Mouse (Mus musculus): ENCODE data around the gene Id4. TPM values are rescaled to one million over a fixed set of nuclear protein-coding genes. Genes with fewer than 3 reads are reported as not detected.

Gene Id4
- total RNA-seq (2017) = not detected in 2 replicates

DNA sequence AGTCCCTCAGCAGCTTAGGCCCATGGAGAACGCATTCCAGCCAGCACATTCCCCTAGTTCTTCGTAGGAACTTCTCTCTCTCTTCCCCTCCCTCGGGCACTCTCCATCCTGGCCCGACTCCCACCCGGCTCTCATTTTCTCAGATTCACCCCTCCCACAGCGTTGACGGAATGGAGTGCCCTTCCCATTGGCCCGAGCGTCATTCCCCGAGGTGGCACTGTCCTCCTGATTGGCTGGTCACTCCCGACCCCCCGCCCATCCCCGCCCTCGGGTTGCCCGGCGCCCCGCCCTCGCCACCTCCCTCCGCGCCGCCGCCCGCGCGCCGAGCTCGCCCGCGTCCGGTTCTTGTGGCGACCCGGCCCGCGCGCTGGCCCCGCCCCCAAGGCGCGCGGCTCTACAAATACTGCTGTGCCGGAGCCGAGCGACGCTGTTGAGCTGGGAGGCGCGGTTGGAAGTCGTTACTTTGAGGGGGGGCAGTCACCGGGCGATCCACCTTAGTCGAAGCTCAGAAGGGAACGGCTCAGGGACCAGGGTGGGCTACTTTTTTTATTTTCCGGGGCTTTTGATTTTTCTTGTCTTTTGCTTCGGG is at the start of gene Id4:
Gene Id4 (plus strand): TSS at position 539 of the 589 bp plus-strand sequence.
- peak; percentile 89 for ATAC-seq (replicated peaks; ENCODE audit: low read depth, poor library complexity, severe bottlenecking)

DNA sequence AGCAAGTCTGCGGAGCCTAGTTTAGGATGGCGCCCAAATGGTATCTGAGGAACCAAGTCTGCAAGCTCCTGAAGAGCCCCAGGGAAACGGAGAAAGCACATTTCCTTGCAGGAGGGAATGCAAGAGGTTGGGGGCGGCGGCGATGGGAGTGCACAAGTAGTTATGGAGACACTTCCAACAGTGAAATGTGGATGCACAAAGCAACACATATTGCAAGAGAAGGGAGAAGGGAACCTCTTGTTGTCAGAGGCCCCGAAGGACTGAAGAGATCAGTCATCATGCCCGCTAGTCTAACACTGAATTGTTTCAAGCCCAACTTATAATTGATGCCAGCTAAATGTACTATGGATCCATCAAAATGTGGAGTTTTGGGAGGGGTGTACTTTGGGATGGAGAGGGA is 33.9 kb upstream of the Id4 start:
- no peak for ATAC-seq (replicated peaks; ENCODE audit: low read depth, poor library complexity, severe bottlenecking)

DNA sequence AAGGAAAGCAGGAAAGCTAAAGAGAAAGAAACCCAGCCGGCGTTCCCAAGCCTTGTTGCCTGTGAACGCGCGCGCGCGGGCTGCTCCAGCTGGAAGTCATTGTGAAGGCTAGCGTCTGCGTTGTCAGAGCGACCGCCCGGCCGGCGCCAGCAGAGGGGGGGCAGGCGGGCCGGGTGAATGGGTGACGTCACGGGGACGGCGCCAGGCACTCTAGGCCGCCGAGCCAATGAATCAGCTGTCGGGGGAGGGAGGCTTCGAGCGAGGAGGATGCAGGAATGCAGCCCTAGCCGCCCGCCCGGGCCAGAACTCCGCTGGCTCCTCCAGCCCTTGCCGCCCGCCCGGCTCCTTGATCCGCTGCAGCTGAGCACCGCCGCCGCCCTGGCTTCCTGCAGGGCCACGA is 33.3 kb upstream of the Id4 start:
- peak; percentile 86 for ATAC-seq (replicated peaks; ENCODE audit: low read depth, poor library complexity, severe bottlenecking)

DNA sequence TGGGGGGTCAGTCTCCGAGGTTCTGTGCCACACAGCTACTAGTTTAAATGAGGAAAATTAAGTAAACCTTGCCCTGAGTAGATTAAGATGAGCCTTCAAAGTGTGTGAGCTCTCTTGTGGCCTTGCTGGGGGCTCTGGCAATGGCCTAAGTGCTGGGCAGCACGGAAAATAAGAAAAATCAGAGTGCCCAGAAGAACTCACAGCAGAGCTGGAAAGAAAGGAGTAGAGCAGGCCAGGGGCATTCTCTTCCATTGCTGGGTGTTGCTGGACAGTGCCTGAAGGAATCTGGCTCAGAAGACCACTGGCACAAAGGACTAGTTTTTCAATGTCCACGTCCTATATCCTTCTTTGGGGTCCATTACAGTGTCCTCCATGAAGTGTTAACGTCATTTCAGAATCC is 32.9 kb upstream of the Id4 start:
- no peak for ATAC-seq (replicated peaks; ENCODE audit: low read depth, poor library complexity, severe bottlenecking)

DNA sequence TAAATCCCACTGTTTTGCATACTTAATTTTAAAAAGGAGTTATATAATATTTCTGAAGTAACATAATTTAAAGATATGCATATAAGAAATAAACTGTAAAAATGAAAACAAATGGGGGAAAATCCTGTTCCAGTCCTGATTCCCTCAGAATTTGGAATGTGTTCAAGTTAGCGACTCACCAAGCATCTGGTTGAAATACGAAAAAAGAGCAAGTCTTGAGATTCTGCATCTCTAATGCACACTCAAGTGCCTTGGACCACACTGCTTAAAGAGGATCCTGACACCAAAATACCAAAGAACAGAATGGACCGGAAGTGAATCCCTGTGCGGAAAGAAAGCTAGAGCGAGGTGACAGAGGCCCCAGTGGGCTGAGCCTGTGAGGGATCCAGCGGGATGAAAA is 30.0 kb upstream of the Id4 start:
- ATAC-seq (replicated peaks; ENCODE audit: low read depth, poor library complexity, severe bottlenecking) = no peak

DNA sequence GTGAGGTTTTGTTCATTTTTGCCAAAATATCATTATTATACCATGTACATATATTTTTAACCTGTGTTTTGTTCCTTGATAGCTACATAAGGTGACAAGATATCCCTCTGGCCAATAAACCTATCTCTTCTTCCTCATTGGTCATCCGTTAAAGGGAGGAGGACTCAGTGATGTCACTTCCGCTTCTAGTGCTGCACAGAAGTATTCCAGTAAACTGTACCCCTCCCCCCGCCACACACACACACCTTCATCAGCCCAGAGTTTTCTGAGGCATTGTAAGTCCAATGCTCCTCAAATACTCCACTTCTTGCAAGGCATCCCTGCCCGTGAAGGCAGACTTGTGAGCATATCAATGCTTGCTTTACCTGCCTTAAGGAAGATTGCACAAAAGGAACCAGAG is 24.6 kb upstream of the Id4 start:
- ATAC-seq (replicated peaks; ENCODE audit: low read depth, poor library complexity, severe bottlenecking) = no peak

DNA sequence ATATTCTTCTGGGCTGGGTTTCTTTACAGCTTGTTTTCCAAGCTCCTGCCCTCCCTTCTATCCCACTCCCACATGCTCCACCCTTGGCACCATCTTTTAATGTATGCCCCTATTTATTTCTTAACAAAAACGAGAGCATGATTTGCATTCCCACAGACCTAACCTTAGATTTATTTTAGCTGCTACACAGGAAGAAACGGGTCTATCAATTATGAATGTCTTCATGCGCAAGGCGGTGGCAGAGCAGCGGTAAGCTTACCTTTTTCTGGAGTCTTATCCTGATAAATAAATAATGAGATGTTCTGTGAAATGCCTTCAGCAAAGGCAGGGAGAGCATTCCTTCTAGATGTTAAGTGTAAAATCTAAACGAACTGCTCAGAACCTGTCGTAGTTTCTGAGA is 24.2 kb upstream of the Id4 start:
- ATAC-seq (replicated peaks; ENCODE audit: low read depth, poor library complexity, severe bottlenecking) = no peak

DNA sequence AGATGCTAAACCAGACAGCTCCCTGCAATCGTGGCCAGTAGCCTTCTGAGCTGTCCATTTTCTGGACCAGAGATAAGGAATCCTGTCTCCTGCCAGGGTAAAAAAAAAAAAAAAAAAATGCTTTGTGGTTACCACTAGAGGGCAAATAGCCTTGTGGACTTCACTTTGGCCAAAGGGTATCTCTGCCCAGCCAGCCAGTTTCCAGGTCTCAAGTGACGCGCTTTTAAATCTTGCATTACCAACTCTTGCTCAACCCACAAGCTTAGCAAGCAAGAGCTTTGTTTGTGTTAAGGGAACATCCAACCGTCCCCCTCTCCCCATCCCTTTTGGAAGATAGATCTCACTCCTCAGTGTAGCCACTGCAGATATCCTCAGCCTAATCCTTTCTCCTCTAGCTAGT is 23.5 kb upstream of the Id4 start:
- no peak for ATAC-seq (replicated peaks; ENCODE audit: low read depth, poor library complexity, severe bottlenecking)

DNA sequence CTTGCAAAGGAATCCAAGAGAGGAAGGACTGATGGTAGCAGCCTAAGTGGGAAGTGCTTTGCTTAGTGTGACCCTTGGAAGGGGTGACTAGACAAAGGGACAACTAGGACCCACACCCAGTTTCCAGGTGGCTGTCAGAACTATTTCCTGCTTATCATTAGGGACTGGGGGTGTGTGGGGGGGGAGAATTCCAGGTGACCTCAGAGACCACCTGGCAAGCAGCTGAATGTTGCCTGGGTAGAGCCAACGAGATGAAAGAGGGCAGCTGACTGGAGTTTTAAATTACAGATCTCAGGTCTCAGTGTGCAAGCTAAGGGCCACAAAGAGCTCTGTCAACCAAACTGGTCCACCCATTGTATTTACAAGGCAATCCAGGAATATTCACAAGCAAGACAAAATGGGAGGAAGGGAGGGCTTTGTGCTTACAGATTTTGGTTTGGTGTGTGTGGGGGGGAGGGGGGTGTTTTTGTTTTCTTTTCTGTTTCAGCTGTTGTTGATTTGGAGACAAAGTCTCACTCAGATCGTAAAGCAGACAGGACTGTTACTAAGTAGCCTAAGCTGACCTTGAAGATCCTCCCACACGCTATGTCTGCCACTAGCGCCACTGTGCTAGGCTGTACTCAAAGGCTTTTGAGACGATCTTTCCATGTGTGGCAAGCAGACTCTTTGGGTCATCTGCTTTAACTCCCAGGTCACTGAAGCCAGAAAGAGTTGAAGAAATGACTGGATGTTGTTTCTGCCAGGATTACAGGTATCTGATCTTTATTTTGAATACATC is 15.6 kb upstream of the Id4 start:
- no peak for ATAC-seq (replicated peaks; ENCODE audit: low read depth, poor library complexity, severe bottlenecking)

DNA sequence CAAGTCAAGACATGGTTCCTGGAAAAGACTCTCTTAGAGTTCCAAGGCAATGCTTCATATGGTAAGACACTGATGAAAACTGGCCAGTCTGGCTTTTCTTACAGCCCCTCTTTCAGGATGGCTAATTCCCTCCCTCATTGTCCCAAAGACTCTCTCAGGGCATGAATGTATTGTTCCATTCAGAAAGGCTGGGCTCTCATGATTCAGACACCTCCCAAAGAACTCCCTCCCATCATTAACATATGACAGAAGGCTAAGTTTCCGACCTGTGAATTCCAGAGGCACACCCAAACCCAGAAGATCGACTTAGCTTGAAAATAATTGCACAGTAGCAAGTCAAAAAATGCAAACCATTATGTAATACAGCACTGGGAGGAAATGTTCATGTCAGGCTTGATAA is 8.5 kb upstream of the Id4 start:
- no peak for ATAC-seq (replicated peaks; ENCODE audit: low read depth, poor library complexity, severe bottlenecking)

DNA sequence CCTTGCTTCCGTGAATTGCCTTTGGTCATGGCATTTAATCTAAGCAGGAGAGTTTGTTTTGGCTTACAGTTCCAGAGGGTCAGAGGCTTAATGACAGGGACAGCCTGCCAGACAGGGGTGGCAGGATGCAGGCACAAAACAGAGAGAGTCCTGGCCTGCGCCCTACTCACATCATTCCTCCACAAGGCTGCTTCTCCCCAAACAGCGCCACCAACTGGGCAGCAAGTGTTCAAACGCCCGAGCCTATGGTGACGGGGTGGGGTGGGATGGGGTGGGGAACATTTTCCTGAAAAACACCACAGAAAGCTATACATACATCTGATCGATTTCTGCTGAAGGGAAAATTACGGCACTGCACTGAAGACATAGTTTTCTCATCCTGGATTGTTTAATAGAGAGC is 6.0 kb upstream of the Id4 start:
- no peak for ATAC-seq (replicated peaks; ENCODE audit: low read depth, poor library complexity, severe bottlenecking)

DNA sequence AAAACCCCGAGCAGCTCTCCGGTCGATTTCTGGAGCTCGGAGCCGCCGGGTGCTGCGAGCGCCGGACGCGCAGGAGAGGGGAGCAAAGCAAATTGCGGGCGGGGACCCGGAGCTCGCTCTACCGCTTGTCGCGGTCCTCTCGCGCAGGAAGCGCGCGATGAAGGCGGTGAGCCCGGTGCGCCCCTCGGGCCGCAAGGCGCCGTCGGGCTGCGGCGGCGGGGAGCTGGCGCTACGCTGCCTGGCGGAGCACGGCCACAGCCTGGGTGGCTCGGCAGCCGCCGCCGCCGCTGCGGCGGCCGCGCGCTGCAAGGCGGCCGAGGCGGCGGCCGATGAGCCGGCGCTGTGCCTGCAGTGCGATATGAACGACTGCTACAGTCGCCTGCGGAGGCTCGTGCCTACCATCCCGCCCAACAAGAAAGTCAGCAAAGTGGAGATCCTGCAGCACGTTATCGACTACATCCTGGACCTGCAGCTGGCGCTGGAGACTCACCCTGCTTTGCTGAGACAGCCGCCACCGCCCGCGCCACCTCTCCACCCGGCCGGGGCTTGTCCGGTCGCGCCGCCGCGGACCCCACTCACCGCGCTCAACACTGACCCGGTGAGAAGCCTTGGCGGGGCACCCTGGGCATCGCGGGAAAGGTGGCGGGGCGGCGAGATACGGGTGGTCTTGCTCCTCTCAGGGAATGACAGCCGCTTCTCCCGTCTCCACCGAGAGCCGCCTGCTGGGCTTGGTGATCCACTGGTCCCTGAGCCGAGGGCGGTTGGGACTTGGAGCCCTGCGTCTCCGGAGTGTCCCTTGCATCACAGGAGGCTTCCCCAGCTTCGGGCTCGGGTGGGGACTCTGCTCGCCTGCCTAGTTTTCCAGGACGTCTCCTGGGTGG is 553 bp downstream of the Id4 start:
- no peak for ATAC-seq (replicated peaks; ENCODE audit: low read depth, poor library complexity, severe bottlenecking)

DNA sequence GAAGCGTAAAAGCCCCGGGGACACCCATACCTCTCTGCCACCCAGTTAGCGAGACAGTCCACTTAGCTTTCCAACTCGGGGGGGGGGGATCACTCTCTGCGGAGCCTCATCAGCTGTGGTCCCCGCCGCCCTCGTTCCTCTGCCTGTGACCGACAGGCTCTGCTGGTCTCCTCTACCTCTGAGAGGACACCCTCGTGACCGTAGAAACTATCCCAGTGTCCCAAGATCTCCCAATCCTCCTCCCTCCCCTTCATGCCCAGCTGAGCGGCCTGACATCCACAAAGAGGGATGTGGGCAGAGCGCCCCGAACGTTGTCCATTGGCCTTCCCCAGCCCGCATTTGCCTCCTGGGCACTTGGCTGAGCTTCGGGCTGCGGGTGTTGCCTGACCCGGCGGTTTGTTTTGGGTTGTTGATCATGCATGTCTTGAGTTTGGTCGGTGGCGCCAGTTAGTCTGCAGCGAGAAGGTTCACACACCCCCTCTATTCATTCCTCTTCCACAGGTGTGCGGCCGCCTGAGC is 1.5 kb downstream of the Id4 start:
- ATAC-seq (replicated peaks; ENCODE audit: low read depth, poor library complexity, severe bottlenecking) = no peak

DNA sequence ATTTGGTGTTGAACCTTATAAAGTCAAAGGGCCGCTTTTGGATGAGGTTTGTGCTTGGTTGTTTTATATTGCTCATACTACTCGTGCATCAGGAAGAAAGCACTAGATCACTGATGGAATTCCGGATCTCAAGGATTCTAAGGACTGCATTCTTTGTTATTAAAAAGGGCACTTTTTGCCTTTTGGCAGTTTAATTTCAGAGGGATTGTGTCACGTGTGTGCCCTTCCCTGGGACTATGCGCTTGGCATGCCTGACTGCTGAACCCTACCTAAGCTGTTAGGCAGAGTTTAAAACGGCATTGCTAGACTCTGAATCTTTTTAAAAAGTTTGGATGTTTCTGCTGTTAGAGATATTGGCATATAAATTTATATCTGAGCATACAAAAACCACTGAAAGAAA is 4.0 kb downstream of the Id4 start:
- no peak for ATAC-seq (replicated peaks; ENCODE audit: low read depth, poor library complexity, severe bottlenecking)

DNA sequence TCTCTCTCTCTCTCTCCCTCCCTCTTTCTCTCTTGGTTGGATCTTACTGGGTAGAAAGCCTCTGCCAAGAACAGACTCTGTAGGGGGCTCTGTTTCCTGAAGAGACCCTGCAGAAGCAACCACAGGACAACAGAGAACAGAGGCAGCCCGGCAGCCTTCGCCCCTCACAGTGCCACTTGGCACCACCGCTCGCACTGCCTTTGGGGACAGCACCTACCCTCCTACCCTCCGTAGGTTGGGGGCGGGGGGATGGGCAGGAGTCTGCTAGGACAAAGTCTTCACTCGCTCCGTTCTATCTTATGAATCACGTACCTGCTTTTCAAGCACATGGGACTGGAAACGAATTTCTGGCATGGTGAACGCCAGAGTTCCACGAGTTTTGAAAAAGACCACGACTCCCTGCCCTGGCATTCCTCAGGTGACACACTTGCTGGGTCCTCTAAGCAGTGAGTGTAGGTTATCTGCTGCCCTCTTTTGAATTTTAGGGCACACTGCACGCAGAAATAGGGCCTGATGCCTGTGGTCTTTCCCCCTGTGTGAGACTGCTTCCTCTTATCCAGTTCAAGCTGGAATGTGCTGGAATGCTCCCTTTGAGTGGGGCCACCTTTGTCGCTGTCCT is 12.5 kb downstream of the Id4 start:
- ATAC-seq (replicated peaks; ENCODE audit: low read depth, poor library complexity, severe bottlenecking) = 0 out of 2 replicates have a peak, but pooled peaks have one; percentile 36

DNA sequence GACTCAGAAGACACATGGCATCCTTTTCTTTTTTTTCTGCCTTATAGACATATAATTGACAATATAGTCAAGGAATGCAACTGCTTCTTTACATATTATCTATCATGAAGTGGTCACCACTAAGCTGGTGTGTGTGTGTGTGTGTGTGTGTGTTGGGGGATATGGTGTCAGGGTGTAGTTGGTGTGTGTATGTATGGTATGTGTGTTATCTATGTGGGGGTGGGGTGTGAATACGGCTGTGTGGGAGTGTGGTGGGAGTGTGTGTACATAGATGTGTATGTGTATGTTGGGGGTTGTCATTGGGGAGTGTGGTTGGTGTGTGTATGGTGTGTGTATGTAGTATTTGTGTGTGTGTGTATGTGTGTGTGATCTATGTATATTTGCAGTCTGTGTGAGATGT is 13.1 kb downstream of the Id4 start:
- ATAC-seq (replicated peaks; ENCODE audit: low read depth, poor library complexity, severe bottlenecking) = no peak

DNA sequence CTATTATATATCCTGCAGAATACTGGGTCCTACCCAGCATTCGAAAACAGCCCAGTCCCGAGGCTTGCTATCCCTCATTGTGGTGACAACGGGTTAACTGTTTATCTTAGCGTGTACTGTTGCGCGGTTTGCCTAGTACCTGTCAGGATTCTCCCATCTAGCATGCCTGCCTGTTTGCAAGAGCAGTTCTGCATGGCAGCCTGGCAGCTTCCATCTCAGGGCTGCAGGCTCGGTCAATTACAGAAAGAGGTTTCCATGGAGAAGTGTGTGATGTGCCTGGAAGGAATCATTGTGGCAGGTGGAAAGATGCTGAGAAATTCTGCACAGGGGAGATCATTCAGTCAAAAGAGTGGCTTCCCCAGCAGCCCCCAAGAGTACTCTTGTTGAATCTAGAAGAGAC is 16.0 kb downstream of the Id4 start:
- ATAC-seq (replicated peaks; ENCODE audit: low read depth, poor library complexity, severe bottlenecking) = no peak

DNA sequence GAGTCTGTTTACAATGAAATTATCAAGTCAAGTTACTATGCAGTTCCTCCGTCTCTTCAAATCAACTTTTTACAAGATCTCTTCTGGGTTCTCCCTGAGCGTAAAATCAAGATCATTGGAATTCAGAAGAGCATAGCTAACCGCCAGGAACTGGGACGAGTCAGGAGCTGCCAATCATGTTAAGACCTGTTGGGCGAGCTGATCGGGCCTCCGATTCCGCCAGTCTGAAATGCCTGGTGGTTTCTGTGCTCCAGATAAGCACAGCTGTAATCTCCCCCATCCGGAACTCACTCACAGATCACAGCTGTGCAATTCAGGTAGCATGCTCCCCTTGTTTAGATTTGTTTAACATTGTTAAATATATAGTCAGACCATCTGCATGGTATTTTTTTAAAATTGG is 23.4 kb downstream of the Id4 start:
- no peak for ATAC-seq (replicated peaks; ENCODE audit: low read depth, poor library complexity, severe bottlenecking)

DNA sequence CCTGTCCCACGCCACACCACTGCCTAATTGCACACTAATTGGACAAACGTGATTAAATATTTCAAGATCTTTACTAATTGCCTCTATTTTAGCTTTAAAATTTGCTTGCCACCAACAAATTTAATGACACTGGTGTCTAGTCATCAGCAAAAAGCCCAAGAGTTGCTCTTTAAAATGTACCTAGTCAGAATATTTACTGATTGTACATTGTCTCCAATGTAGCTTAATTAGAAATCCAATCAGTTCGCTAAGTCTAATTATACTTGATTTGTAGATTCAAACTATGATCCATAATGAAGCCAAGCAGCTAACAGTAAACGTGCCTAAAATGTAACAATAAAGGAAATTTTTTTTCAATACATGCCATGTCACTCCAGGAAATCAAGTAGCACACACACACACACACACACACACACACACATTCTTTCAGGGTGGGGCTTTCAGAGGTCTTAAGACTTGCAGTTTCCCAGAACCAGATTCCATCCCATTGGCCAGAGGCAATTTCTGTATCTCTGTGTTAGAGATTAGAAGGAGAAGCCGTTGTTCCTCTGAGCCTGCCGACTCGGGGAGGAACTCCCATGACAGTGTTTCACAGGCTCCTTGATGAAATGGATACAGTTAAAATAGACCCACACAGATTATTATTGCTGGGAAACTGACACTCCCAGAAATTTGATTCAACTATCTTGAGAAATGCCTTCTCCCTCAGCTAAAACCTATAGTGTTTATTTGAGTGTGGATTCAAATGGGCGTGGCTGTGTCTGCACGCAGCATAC is 24.1 kb downstream of the Id4 start:
- ATAC-seq (replicated peaks; ENCODE audit: low read depth, poor library complexity, severe bottlenecking) = no peak

DNA sequence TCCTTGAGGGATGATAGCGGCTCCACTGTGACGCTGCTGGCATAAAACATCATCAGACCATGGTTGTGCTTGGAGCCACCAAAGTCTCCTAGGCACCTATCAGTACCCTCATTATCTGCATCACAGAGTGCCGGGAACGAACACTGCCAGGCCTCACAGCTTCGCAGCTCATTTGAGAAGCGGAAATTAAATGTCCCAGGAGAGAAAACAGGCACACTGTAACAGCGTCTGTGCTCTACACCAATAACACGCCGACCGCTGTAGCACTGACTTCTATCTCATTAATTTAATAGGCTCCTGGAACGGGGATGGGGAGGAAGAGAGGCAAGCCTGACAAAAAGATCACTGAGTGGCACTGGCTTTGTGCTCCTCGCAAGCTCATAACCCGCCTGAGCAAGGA is 29.4 kb downstream of the Id4 start:
- no peak for ATAC-seq (replicated peaks; ENCODE audit: low read depth, poor library complexity, severe bottlenecking)

All from common myeloid progenitor, adult 5-6 weeks (primary cell).